Mouse (Mus musculus): ENCODE measurements around the gene Slc25a1. TPM values are rescaled to one million over a fixed set of nuclear protein-coding genes. Genes with fewer than 3 reads are reported as not detected.

Slc25a1 gene
- polyA plus RNA-seq, 1 experiment from 2014 or later, result 117 TPM

DNA sequence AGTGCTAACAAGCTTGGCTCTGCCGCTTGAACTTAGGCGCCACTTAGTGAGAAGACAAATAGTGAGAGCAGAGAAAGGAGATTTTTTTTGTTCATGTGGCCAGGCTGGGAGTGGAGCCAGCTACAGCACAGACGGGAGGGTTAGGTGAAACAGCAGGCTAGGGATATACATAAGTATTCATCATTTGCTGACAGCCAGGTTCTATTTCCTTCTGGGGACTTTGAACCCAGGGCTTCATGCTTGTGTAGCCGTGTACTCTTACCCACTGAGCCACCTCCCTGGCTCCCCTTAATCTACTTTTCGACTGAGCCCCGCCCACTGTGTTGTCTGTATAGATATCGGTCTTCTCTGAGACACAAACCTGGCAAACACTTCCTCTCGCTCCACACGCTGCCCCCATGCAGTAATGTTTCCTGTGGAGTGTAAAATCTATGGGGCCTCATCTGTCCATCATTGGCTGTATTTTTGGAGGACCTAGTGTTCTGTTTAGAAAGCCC is 11.3 kb upstream of the Slc25a1 start:
- Histone ChIP-seq H3K4me1 (ENCODE audit: control insufficient read depth, insufficient read depth, low read length) (peaks cover 9% of the 10 kb centered on the region), H3K27ac (ENCODE audit: low read length) (peak overlapping the region; percentile 83)
- ATAC-seq (ENCODE audit: insufficient read depth, low FRiP score), result peak; percentile 78

DNA sequence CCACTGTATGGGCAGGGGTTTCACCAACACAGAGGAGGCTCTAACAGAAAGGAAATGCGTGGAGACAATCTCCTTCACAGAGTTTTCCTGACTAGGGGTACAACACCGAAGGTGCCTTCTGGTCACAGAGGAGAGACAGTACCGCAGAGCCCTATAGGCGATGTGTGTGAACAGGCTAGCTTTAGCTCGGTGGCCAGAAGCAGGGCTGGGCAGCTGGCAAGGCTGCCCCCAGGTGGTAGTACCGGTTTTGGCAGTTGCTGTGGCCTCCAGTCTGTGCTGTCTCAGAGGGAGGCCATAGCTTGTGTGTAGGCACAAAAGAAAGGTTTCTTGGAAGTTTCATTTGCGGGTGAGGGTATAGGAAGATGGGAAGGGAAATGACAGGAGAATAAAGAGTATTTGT is 10.8 kb upstream of the Slc25a1 start:
- peak; percentile 92 for ATAC-seq (ENCODE audit: insufficient read depth, low FRiP score)
- Histone ChIP-seq H3K4me1 (ENCODE audit: control insufficient read depth, insufficient read depth, low read length) (peaks cover 9% of the 10 kb centered on the region), H3K27me3 (ENCODE audit: control insufficient read depth, insufficient read depth, low read length) (no peaks in the 10 kb centered on the region), H3K36me3 (ENCODE audit: control insufficient read depth, insufficient read depth, low read length) (no peaks in the 10 kb centered on the region), H3K4me2 (ENCODE audit: low read depth, low read length) (peak overlapping the region; percentile 28), H3K4me3 (replicated peaks; ENCODE audit: low read length) (no peak overlapping the region), H3K9ac (ENCODE audit: low read length) (no peak overlapping the region), H3K9me3 (replicated peaks; ENCODE audit: control insufficient read depth, low read length) (no peaks in the 10 kb centered on the region), H3K27ac (ENCODE audit: low read length) (peak overlapping the region; percentile 83)
- WGBS, result 6% methylated on average over 7 of the region's 7 CpGs

More for the DNA sequence above, 11.3 kb upstream of the Slc25a1 start:
- WGBS, result 30% methylated on average over 9 of the region's 9 CpGs
- Histone ChIP-seq H3K9ac (ENCODE audit: low read length) (no peak overlapping the region; the same call in 1 of the 2 replicates), H3K9me3 (replicated peaks; ENCODE audit: control insufficient read depth, low read length) (no peaks in the 10 kb centered on the region), H3K4me3 (replicated peaks; ENCODE audit: low read length) (no peak overlapping the region), H3K4me2 (ENCODE audit: low read depth, low read length) (no peak overlapping the region), H3K36me3 (ENCODE audit: control insufficient read depth, insufficient read depth, low read length) (no peaks in the 10 kb centered on the region), H3K27me3 (ENCODE audit: control insufficient read depth, insufficient read depth, low read length) (no peaks in the 10 kb centered on the region)

DNA sequence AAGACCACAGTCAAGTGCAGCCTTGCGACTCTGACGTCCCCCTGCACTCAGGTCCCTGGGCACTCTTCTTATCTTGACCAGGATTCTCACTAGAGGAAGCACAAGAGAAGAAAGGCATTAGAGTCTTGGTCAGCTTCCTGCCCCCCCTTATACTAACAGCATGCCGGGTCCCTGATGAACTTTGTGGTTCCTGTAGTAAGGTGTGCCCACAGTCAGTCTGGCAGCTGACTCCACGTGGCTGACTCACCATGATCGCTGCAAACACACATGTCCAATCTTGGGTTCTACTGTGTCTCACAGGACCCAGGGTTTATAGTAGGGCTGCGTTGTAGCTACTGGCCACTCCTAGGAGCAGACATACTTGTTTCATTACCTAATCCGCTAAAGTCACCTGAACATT is 10.2 kb upstream of the Slc25a1 start:
- H3K4me1 ChIP-seq (ENCODE audit: control insufficient read depth, insufficient read depth, low read length), result peaks cover 9% of the 10 kb centered on the region
- H3K4me2 ChIP-seq (ENCODE audit: low read depth, low read length), result no peak overlapping the region
- H3K9ac ChIP-seq (ENCODE audit: low read length), result no peak overlapping the region
- 58% methylated on average over 7 of the region's 7 CpGs for WGBS
- ATAC-seq (ENCODE audit: insufficient read depth, low FRiP score), result peak; percentile 35; the same call in 1 of the 2 replicates
- peak overlapping the region; percentile 83; the same call in 1 of the 2 replicates for H3K27ac ChIP-seq (ENCODE audit: low read length)
- H3K9me3 ChIP-seq (replicated peaks; ENCODE audit: control insufficient read depth, low read length), result no peaks in the 10 kb centered on the region
- H3K36me3 ChIP-seq (ENCODE audit: control insufficient read depth, insufficient read depth, low read length), result no peaks in the 10 kb centered on the region
- H3K27me3 ChIP-seq (ENCODE audit: control insufficient read depth, insufficient read depth, low read length), result no peaks in the 10 kb centered on the region
- no peak overlapping the region for H3K4me3 ChIP-seq (replicated peaks; ENCODE audit: low read length)

DNA sequence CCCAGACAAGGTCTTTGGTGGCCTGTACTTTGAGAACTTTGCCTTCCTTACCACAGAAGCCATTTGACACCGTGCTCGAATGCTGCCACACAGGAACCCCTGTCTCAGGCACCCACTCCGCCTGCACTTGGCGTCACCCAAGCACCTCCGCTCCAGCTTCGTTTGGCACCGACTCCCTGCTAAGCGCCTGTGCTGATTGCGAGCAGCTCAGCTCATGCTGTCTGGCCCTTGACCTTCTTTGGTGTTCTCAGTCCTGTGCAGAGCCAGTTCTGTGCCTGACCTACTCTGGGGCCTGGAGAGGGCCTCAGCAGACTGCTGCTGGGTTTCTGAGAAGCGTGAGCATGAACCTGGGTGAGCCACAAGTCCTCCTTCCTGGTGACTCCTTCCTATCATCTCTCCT is 8.8 kb upstream of the Slc25a1 start:
- no peak for ATAC-seq (ENCODE audit: insufficient read depth, low FRiP score)
- Histone ChIP-seq H3K9me3 (replicated peaks; ENCODE audit: control insufficient read depth, low read length) (no peaks in the 10 kb centered on the region), H3K27me3 (ENCODE audit: control insufficient read depth, insufficient read depth, low read length) (no peaks in the 10 kb centered on the region), H3K4me2 (ENCODE audit: low read depth, low read length) (no peak overlapping the region), H3K9ac (ENCODE audit: low read length) (no peak overlapping the region), H3K27ac (ENCODE audit: low read length) (no peak overlapping the region; the same call in 1 of the 2 replicates), H3K4me1 (ENCODE audit: control insufficient read depth, insufficient read depth, low read length) (peaks cover 9% of the 10 kb centered on the region), H3K4me3 (replicated peaks; ENCODE audit: low read length) (no peak overlapping the region), H3K36me3 (ENCODE audit: control insufficient read depth, insufficient read depth, low read length) (no peaks in the 10 kb centered on the region)
- 78% methylated on average over 10 of the region's 10 CpGs for WGBS

- H3K4me1 ChIP-seq (ENCODE audit: control insufficient read depth, insufficient read depth, low read length), result peaks cover 8% of the 10 kb centered on the region
- H3K9ac ChIP-seq (ENCODE audit: low read length), result no peak overlapping the region
- H3K9me3 ChIP-seq (replicated peaks; ENCODE audit: control insufficient read depth, low read length), result no peaks in the 10 kb centered on the region
- ATAC-seq (ENCODE audit: insufficient read depth, low FRiP score), result no peak
- no peak overlapping the region for H3K4me2 ChIP-seq (ENCODE audit: low read depth, low read length)
- H3K36me3 ChIP-seq (ENCODE audit: control insufficient read depth, insufficient read depth, low read length), result no peaks in the 10 kb centered on the region
- H3K27me3 ChIP-seq (ENCODE audit: control insufficient read depth, insufficient read depth, low read length), result no peaks in the 10 kb centered on the region
- H3K27ac ChIP-seq (ENCODE audit: low read length), result no peak overlapping the region
- WGBS, result 63% methylated on average over 3 of the region's 3 CpGs
- H3K4me3 ChIP-seq (replicated peaks; ENCODE audit: low read length), result no peak overlapping the region
Measured at GRCm38 (mm10) chr16:17934445-17934910, 6.5 kb upstream of the Slc25a1 start.

DNA sequence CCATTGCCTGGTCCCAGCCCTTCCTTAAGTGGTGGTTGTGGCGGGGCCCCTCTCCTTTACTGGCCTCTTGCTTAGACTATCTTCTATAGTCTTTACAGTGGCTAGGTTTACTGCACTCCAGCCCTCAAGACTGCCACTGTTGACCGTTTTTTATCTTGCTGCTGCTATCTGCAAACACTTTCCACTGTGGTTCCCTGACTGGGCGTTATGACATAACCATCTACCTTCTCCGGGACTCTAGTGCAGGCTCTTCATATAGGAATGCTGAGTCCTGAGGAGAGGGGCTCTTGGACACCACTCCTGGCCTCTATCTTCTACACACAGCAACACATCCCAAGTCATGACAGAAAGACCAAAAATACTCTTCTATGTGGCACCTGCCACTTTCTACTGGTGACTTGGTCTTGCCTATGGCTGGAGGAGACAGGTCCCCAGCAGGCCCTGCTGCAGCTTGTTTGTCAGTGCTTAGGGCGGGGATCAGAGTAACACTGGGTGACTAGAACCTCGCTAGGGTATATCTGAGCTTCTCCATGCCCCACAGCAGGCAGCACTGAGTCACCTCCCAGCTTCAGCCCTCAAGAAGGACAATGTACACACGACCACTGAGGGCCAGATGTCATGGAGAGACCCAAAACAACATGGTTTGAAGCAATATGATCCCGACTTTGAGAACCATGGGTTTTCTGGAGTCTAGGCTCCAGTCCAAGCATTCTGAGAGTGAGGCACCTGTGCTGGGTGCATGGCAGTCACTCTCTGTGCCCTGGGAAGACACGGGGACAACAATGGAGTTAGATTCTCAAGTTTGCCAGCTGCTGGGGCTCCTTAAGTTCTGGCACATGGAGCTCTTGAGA is 5.8 kb upstream of the Slc25a1 start:
- Histone ChIP-seq H3K9me3 (replicated peaks; ENCODE audit: control insufficient read depth, low read length) (no peaks in the 10 kb centered on the region), H3K4me1 (ENCODE audit: control insufficient read depth, insufficient read depth, low read length) (peaks cover 8% of the 10 kb centered on the region)

GRCm38 (mm10) chr16:17931906-17932460 is 4.0 kb upstream of the Slc25a1 start:
- Histone ChIP-seq H3K9ac (ENCODE audit: low read length) (no peak overlapping the region), H3K27ac (ENCODE audit: low read length) (no peak overlapping the region), H3K36me3 (ENCODE audit: control insufficient read depth, insufficient read depth, low read length) (no peaks in the 10 kb centered on the region), H3K4me1 (ENCODE audit: control insufficient read depth, insufficient read depth, low read length) (peaks cover 10% of the 10 kb centered on the region), H3K4me3 (replicated peaks; ENCODE audit: low read length) (no peak overlapping the region), H3K4me2 (ENCODE audit: low read depth, low read length) (no peak overlapping the region), H3K9me3 (replicated peaks; ENCODE audit: control insufficient read depth, low read length) (no peaks in the 10 kb centered on the region), H3K27me3 (ENCODE audit: control insufficient read depth, insufficient read depth, low read length) (no peaks in the 10 kb centered on the region)
- no peak for ATAC-seq (ENCODE audit: insufficient read depth, low FRiP score)
- 79% methylated on average over 5 of the region's 5 CpGs for WGBS

More for the DNA sequence above, 5.8 kb upstream of the Slc25a1 start:
- Histone ChIP-seq H3K36me3 (ENCODE audit: control insufficient read depth, insufficient read depth, low read length) (no peaks in the 10 kb centered on the region), H3K4me2 (ENCODE audit: low read depth, low read length) (no peak overlapping the region), H3K27ac (ENCODE audit: low read length) (no peak overlapping the region), H3K27me3 (ENCODE audit: control insufficient read depth, insufficient read depth, low read length) (no peaks in the 10 kb centered on the region), H3K9ac (ENCODE audit: low read length) (no peak overlapping the region), H3K4me3 (replicated peaks; ENCODE audit: low read length) (no peak overlapping the region)
- ATAC-seq (ENCODE audit: insufficient read depth, low FRiP score), result no peak
- WGBS, result 65% methylated on average over 9 of the region's 9 CpGs

DNA sequence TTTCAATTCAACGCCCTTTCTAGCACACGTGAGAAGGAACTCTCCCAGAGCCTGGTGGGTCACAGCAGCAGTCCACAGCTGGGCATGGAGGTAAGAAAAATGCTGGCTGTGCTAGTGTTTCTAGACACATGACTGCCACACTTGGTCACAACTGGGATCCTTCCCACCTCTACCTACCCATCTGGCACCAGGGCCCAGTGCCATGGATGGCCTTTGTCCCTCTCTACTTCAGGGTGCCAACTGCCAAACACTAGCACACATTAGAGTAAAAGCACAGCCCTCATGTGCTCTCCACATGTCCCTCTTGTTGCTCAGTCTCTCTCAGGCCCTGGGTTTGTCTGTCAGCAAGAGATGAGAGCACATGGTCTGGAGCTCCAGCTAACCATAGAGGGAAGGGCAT is 1.6 kb upstream of the Slc25a1 start:
- H3K36me3 ChIP-seq (ENCODE audit: control insufficient read depth, insufficient read depth, low read length), result peaks cover 8% of the 10 kb centered on the region; the same call in 1 of the 2 replicates
- WGBS, result 66% methylated on average over 2 of the region's 2 CpGs
- H3K27me3 ChIP-seq (ENCODE audit: control insufficient read depth, insufficient read depth, low read length), result no peaks in the 10 kb centered on the region
- ATAC-seq (ENCODE audit: insufficient read depth, low FRiP score), result no peak
- H3K27ac ChIP-seq (ENCODE audit: low read length), result no peak overlapping the region
- no peak overlapping the region for H3K9ac ChIP-seq (ENCODE audit: low read length)
- H3K4me3 ChIP-seq (replicated peaks; ENCODE audit: low read length), result no peak overlapping the region
- H3K9me3 ChIP-seq (replicated peaks; ENCODE audit: control insufficient read depth, low read length), result no peaks in the 10 kb centered on the region
- H3K4me1 ChIP-seq (ENCODE audit: control insufficient read depth, insufficient read depth, low read length), result peaks cover 15% of the 10 kb centered on the region
- no peak overlapping the region for H3K4me2 ChIP-seq (ENCODE audit: low read depth, low read length)

DNA sequence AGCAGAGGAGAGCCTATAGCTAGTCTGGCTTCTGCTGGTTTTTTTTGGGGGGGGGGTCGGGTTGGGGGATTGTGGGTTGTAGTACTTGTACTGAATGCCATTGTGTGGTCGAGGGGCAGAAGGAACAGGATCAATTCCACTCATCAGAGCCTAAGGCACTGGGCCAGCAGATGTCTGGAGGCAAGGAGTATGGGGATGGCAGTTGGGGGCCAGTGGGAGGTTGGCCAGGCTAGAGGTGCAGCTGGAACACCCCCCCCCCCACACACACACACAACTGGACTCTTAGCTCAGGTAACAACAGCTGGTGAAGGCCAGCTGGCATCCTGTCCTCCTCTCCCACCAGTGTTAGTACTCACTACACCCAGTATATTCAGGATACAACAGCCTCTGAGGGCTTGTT is 1.2 kb upstream of the Slc25a1 start:
- ATAC-seq (ENCODE audit: insufficient read depth, low FRiP score), result no peak
- H3K4me2 ChIP-seq (ENCODE audit: low read depth, low read length), result 0 out of 2 replicates have a peak overlapping the region, but pooled peaks have one; percentile 97
- H3K9me3 ChIP-seq (replicated peaks; ENCODE audit: control insufficient read depth, low read length), result no peaks in the 10 kb centered on the region
- peaks cover 8% of the 10 kb centered on the region; the same call in 1 of the 2 replicates for H3K36me3 ChIP-seq (ENCODE audit: control insufficient read depth, insufficient read depth, low read length)
- 23% methylated on average over 2 of the region's 2 CpGs for WGBS
- no peak overlapping the region for H3K9ac ChIP-seq (ENCODE audit: low read length)
- peak overlapping the region; percentile 88 for H3K27ac ChIP-seq (ENCODE audit: low read length)
- H3K27me3 ChIP-seq (ENCODE audit: control insufficient read depth, insufficient read depth, low read length), result no peaks in the 10 kb centered on the region
- no peak overlapping the region for H3K4me3 ChIP-seq (replicated peaks; ENCODE audit: low read length)
- H3K4me1 ChIP-seq (ENCODE audit: control insufficient read depth, insufficient read depth, low read length), result peaks cover 15% of the 10 kb centered on the region
